Mouse (Mus musculus): ENCODE data around the gene Ifitm3.
"Not testable (repeated sequence)": the region's sequence is repeated elsewhere in the genome, so short reads cannot be mapped to it uniquely, and the experiment has no call there.

Ifitm3 gene

GRCm38 (mm10) chr7:141032458-141033167, 22.0 kb upstream of the Ifitm3 start:
- ATAC-seq (ENCODE audit: low TSS enrichment) = no peak

DNA sequence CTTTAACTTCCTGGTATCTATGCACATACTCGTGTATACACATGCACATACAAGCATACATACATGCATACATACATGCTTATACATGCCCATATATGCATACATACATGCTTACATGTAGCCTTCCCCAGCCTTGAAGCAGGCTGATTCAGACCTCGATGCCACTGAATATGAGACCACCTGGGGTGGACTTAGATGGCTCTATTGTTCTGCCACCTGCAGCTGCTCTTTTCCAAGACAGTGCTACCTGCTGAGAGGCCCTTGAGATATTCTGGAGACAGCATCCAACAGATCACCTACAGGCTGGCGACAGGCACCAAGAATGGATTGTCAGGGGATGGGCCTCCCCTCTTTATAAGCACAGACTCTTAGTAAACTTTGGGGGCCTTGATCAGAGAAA, 19.8 kb upstream of the Ifitm3 start:
- ATAC-seq (ENCODE audit: low TSS enrichment) = no peak

GRCm38 (mm10) chr7:141028831-141029230, 18.3 kb upstream of the Ifitm3 start, which contains the start of gene Gm17387:
TSS of gene Gm17387 (plus strand) at chr7:141029131.
- ATAC-seq (ENCODE audit: low TSS enrichment) = no peak

- ATAC-seq (ENCODE audit: low TSS enrichment) = no peak
Measured at GRCm38 (mm10) chr7:141026740-141027098, 16.1 kb upstream of the Ifitm3 start.

DNA sequence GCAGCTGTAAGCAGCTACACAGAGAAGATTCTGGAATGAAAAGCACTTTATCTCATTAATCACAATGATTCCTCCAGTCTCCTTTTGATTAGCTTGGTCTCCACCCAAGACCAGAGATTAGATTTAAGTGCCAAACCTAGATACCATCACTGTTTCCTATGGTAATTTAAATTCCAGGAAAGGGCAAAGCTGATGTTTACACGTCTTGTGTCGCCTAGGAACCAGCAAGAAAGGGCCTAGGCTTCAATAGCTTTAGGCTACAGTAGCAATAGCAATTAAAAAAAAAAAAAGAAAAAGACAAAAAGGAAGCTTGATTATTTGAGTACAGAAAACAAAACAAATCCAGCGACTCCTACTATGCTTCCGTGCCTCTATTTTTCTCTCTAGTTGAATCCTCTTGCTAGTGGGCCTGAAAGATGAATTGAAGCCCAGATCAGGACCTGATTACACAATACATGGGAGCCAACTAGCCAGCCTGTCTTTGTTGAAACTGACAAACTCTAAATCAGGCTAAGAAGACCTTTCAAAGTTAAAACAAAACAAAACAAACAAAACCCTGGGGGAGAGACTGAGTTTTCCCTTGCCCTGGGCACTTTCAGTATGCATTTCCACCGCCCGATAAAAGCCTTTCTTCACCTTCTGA, 15.6 kb upstream of the Ifitm3 start:
- ATAC-seq (ENCODE audit: low TSS enrichment) = no peak

DNA sequence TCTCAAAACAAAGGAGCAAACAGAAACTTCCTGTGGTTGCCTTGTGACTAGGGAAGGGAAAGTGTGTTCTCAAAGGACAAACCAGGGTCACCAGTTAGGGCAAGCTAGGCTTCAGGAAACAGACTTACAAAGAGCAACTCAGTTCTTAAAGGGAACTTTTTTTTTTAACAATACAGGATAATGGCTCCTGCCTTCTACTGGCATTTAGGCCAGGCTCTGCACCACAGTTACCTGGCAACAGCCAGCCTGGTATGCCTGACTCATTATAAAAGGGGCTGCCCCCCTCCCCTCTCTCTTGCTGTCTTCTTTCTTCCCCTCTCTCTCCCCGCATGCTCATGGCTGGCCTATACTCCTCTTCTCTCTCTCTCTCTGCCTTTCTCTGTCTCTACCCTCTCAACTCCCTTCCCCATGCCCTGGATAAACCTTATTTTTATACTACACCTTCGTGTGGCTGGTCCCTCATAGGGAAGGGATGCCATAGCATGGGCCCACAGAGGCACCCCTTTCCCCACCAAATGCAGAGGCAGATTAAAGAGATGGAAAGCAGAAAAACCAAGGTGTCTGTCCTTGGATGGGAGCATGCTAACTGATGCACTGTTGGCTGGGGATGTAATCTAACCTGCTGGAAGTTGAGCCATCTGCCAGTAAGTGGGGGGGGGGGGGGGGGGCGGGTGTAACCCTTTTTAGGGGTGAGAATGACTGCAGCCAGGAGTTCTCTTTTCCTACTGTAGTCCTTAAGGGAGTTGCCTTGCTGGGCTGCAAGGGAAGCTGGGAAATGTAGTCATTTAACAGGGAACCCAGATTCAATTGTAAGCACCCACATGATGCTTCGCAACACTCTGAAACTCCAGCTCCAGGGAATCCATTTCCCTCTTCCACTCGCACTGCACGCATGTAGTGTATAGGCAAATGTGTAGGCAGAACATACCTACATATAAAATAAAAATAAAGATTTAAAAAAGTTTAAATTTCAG, 14.6 kb upstream of the Ifitm3 start:
- ATAC-seq (ENCODE audit: low TSS enrichment) = no peak

GRCm38 (mm10) chr7:141021489-141022449, 11.2 kb upstream of the Ifitm3 start:
- ATAC-seq (ENCODE audit: low TSS enrichment) = no peak

DNA sequence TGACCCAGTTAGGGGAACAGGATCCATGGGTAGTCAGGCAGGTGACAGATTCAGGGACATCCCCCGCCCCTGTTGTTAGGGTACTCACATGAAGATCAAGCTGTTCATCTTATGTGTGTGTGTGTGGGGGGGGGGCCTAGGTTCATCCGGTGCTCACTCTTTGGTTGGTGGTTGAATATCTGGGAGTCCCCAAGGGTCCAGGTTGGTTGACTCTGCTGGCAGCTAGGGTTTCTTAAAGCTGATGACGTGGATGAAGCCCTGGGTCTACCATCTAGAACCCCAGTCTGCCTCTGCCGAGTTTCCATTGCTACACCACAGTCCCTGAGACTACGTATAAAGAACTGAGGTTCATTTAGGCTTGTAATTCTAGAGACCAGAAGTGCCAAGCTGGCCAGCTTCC, 8.5 kb upstream of the Ifitm3 start:
- ATAC-seq (ENCODE audit: low TSS enrichment) = no peak

DNA sequence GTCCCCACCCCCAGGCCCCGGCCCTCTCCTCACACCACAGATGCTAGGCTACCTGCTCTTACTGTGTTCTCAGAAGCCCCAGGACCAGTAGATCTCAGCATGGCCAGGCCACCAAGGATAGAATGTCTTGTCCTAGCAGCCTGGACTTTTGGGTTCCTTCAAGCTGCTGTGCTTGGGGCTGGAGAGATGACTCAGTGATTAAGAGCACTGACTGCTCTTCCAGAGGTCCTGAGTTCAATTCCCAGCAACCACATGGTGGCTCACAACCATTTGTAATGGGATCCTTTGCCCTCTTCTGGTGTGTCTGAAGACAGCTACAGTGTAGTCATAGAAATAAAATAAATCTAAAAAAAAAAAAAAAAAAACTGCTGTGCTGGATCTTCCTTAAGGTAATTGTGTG, 7.3 kb upstream of the Ifitm3 start, which contains the start of gene Ifitm6:
Gene Ifitm6, minus strand, starts transcription at position 101 of the 400 bp plus-strand sequence.
- not testable (repeated sequence) for ATAC-seq (ENCODE audit: low TSS enrichment)

- no peak for ATAC-seq (ENCODE audit: low TSS enrichment)
Measured at GRCm38 (mm10) chr7:141016707-141017697, 6.4 kb upstream of the Ifitm3 start.

DNA sequence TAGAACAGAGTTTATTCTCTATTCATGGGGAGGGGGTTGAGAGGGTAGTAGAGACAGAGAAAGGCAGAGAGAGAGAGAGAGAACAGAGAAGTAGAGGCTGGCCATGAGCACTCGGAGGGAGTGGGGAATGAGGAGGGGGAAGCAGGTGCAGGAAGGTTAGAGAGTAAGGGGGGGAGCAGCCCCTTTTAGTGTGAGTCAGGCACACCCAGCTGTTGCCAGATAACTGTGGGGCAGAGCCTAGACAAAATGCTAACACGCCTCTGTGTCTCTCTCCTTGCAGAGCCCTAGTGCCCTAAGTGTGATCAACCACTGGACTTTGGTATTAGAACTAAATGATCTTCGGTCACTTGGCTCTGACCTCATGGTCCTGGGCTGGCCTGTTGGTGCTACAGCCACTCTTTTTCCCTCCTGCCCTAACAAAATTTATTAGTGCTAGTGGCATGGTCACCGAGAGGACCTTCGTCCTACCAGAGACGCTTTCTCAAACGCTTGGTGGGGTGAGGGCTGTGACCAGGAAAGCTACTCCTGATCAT, 734 bp upstream of the Ifitm3 start:
- no peak for ATAC-seq (ENCODE audit: low TSS enrichment)

DNA sequence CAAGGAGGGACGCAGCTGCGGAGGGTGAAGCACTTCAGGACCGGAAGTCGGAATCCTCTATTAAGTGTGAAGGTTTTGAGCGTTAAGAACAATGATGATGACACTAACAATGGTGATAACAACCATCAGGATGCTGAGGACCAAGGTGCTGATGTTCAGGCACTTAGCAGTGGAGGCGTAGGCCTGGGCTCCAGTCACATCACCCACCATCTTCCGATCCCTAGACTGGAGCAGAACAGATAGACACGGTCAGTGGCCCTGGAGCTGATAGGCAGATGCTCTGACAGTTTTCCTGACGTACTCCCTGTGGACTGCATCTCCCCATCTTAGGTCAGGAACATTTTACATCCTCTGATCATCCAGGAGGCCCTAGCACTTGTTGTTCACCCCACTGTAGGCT, 905 bp downstream of the Ifitm3 start:
- no peak for ATAC-seq (ENCODE audit: low TSS enrichment)

DNA sequence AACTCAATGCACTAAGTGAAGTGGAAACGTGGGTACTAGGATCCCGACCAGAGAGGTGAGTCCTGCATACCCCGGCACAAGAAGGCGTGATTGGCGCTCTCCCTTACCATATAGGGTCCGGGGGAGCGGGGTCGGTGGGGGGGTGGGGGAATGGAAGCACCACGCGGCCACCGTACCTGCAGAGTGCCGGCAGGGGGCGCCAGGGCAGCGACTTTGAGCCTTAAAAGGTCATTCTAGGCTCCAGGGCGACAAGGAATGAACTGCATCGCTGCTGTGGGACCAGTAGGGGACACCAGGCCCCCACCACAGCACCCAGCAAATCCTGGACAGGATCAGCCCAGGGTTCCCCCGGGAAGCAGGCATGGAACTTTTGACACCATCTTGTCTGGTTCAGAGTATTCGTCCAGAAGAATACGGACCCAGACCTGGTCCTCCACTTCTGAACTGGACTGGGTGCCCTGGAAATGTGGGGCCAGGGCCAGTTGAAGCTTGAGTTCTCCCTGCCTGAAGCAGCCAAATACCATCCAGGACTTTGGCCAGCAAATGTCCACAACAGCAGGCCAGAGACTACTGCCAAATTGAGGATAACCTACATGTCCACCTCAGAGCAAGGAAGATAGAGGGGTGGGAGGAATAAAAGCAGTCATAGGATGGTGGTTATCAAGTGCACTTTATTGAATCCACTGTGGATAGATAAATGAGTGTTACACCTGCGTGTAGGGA, 1.5 kb downstream of the Ifitm3 start:
- no peak for ATAC-seq (ENCODE audit: low TSS enrichment)

- ATAC-seq (ENCODE audit: low TSS enrichment) = no peak
Measured at GRCm38 (mm10) chr7:141008312-141008761, 2.2 kb downstream of the Ifitm3 start.

DNA sequence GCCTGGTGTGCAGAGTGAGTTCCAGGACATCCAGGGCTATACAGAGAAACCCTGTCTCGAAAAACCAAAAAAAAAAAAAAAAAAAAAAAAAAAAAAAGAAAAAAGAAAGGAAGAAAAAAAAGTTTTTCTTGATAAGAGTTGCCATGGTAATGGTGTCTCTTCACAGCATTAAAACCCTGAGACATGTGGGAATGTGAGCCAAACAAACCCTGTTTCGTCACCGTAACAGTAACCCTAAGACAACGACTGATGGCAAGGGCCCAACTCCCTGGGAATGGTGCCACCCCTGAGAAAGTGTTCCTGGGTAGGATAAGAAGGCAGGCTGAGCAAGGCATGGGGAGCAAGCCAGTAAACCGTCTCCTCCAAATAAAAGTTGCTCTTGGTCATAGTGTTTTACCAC, 3.7 kb downstream of the Ifitm3 start:
- no peak for ATAC-seq (ENCODE audit: low TSS enrichment)

- no peak for ATAC-seq (ENCODE audit: low TSS enrichment)
Measured at GRCm38 (mm10) chr7:141006446-141006845, 4.1 kb downstream of the Ifitm3 start.

GRCm38 (mm10) chr7:141003248-141004010, 7.1 kb downstream of the Ifitm3 start:
- ATAC-seq (ENCODE audit: low TSS enrichment) = no peak

Data from frontal cortex, adult (tissue).